Mouse (Mus musculus): ENCODE measurements around the gene Acoxl.
A peak's percentile ranks its signal among the peaks of the same experiment; 100 is the strongest.

Gene Acoxl

GRCm38 (mm10) chr2:127897718-127898117 lies 59.0 kb downstream of the Acoxl start:
- DNase-seq (ENCODE audit: low spot score) = no peak

GRCm38 (mm10) chr2:127904918-127905317 lies 66.2 kb downstream of the Acoxl start:
- no peak for DNase-seq (ENCODE audit: low spot score)

DNA sequence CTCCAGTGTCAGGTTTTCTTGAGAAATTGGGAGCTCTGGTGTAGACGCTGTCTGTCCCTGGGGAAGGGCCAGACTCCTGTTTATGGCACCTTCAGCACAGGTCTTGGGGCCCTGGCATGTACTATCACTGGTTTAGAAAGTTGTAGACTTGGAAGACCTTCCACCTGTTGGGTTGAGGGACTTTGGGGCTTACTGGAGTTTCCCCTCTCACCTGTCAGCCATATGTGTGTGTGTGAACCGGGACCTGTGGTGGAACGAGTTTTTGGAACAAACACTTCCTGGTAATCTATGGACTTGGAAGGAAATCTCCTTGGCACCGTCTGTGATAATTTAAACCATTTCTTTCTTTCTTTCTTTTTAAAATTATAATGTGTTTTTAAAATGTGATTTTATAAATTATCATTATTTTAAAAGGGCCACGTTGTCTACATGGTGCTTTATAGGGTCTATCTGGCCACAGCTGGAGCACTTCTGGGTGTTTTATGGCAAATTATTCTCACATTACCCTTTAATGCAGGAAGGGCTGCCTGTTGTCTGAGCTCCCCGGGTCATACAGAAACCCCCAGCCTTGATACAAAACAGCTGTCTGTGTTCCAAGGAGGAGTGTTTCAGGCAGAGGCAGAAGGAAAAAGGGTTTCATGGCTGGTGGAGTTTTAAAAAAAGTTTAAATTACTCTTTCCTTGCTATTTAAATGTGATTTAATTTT lies 68.5 kb downstream of the Acoxl start:
- DNase-seq (ENCODE audit: low spot score) = no peak

GRCm38 (mm10) chr2:127907679-127908042 lies 69.0 kb downstream of the Acoxl start:
- DNase-seq (ENCODE audit: low spot score) = no peak

DNA sequence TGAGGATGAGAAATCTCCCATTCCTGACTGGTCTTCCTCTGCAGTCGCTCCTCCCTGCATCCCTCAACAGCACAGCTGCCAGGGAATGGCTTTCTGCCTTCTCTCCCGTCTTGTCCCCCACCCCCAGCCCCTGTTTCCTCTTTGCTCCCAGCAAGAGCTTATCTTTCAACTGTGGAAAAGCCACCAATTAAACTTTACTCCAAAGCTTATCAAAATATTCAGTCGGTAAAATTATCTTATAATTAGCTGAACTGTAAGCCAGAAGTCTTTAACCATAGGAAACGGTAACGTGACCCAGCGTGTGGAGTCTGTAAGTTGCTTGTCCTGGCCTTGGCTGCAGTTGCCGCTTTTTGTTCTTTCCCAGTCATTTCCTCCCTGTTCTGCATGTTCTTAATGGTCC lies 70.2 kb downstream of the Acoxl start:
- no peak for DNase-seq (ENCODE audit: low spot score)

DNA sequence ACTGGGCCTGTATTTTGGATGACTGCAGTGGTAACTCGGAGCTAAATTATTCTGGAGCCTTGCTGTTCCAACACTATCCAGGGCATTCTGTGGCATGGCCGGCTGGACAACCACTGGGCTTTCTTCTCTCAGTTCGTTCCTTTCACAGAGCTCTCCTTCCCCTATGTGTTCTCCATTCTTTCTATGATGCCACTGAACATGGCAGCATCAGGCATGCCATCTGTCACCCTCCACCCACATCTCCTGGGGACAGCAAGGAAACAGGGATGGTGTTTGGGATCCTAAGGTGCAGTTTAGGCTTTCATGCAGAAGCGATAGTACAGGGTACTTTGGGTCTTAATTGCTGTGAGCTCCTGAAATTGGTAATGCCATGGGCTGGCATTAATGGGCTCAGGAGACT lies 71.1 kb downstream of the Acoxl start:
- DNase-seq (ENCODE audit: low spot score) = no peak

GRCm38 (mm10) chr2:127911579-127911978 lies 72.9 kb downstream of the Acoxl start:
- DNase-seq (ENCODE audit: low spot score) = no peak

DNA sequence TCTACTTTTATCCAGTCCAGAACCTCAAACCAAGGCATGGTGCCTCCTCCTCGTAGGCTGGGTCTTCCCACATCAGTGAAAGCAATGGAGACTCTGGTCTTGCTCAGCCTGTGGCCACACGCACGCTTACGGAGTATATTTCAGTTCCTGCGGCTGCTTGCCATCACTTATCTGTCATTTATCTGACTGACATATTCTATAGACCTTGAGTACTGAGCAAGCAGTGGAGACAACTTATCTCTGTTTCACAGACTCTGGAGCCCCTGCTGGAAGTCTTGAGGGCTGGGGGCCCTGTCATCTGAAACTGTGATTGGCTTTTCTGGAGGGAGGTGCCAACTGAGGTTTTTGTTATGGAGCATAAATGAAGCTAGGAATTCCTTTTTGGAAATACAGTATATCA lies 75.4 kb downstream of the Acoxl start:
- no peak for DNase-seq (ENCODE audit: low spot score)

GRCm38 (mm10) chr2:127916804-127917410 lies 78.2 kb downstream of the Acoxl start:
- DNase-seq (ENCODE audit: low spot score) = no peak

GRCm38 (mm10) chr2:127919740-127920139 lies 81.1 kb downstream of the Acoxl start:
- no peak for DNase-seq (ENCODE audit: low spot score)

GRCm38 (mm10) chr2:127922036-127922901 lies 83.6 kb downstream of the Acoxl start:
- no peak for DNase-seq (ENCODE audit: low spot score)

- no peak for DNase-seq (ENCODE audit: low spot score)
Measured at GRCm38 (mm10) chr2:127923077-127923680, 84.5 kb downstream of the Acoxl start.

- DNase-seq (ENCODE audit: low spot score) = no peak
Measured at GRCm38 (mm10) chr2:127926679-127927324, 88.1 kb downstream of the Acoxl start.

- DNase-seq (ENCODE audit: low spot score) = no peak
Measured at GRCm38 (mm10) chr2:127927452-127928273, 89.0 kb downstream of the Acoxl start.

- no peak for DNase-seq (ENCODE audit: low spot score)
Measured at GRCm38 (mm10) chr2:127928279-127928678, 89.6 kb downstream of the Acoxl start.

DNA sequence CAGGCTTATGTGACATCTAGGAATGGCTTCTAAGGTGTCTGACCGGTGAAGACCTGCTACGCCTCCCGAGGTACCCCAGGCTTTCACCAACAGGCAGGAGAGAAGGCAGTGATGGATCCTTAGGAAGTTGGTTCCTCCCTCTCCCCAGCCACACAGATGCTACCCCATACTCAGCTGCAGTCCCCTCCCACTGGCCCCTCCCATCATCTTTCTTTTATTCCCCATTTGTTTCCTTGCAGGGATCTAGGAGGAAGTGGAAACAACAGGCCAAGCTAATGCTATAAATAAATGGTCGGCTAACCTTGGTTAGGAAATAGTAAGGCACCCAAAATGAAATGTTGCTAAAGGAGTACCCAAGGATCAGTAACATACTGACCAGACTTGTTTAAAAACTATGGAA lies 90.2 kb downstream of the Acoxl start:
- no peak for DNase-seq (ENCODE audit: low spot score)

DNA sequence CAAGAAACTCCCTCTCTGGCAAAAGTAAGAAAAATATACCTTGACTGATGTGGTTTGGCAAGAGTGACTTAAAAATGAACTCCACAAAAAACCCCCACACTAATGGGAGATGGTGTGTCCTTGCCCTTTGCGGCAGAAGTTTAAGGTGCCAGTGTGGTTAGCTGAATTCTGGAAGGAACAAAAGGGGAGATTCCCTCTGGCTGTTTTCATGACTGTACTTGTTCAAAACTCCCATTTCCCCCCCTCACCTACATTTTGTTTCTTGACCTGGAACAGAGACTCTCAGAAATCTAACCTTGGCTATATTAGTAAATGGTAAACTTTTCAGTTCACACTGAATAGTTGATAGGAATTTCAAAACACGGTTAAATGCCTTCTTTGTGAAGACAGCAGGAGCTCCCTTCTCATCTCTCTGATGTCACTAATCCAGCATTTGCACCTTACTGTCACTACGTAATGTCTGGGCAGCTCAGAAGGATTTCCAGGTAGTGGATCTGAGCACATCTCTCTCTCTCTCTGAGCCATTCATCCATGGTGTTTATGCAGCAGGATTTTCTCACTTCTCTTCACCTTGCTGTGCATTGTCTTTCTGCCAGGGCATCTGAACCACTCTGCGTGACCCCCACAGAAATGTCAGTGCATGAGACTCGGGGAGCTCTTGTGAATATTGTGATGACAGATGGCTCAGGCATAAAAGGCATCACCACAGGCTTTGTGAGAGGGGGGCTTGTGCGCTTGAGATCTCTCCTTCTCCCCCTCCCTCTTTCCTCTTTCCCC lies 91.5 kb downstream of the Acoxl start:
- DNase-seq (ENCODE audit: low spot score) = no peak

DNA sequence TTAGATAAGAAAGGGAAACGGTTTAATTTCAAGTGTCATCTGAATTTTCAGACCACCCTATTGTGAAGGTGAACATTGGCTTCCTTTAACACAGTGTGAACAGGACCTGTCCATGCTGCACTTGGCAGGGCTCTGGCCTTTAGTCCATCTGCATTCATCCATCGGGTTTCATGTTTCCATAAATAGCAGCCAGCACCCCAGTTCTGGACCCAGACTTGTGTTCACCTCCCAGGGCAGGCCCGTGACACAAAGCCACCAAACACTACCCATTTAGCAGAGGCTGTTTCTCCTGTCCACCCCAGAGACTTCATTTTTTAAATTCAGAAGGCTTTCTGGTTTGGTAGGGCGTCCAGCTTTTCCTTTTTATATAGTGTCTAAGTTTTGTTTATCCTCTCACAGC lies 92.9 kb downstream of the Acoxl start:
- DNase-seq (ENCODE audit: low spot score) = no peak

GRCm38 (mm10) chr2:127933531-127933931 lies 94.9 kb downstream of the Acoxl start:
- peak; percentile 26 for DNase-seq (ENCODE audit: low spot score)

- DNase-seq (ENCODE audit: low spot score) = no peak
Measured at GRCm38 (mm10) chr2:127937079-127937478, 98.4 kb downstream of the Acoxl start.
